Mouse (Mus musculus) heart, postnatal 14 days (tissue): ENCODE measurements around the gene Hus1. TPM values are rescaled to one million over a fixed set of nuclear protein-coding genes. Genes with fewer than 3 reads are reported as not detected.

Experiments
- DNase-seq, 2 experiments: peaks; one replicate each; pipeline ENCODE4 v3.0.0; 2021 to 2022
- intact Hi-C: fragments of 180-260 bp; cut with DNase I; formaldehyde crosslinking; loops from one replicate; pipeline ENCODE4 v1.15.1; 2025
- total RNA-seq, 2 experiments: library from RNA; stranded (reverse); gene quantifications; 2 replicates each; pipeline ENCODE4 v1.2.3; 2021

Gene Hus1
- total RNA-seq, 2 experiments from 2014 or later, result 10.8 to 12.1 TPM

GRCm38 (mm10) chr11:8986058-8986457 is 24.9 kb downstream of the Hus1 start:
- DNase-seq, result no peak
- intact Hi-C loops, result no loop called here

GRCm38 (mm10) chr11:8983237-8983861 is 27.6 kb downstream of the Hus1 start:
- intact Hi-C loops, result loop anchor here (1.0 to 2.0 kb wide), 2 partner anchors 143 to 153 kb away; no protein-coding TSS in a partner anchor
- peak; percentile 75 to 82 for DNase-seq

- intact Hi-C loops, result no loop called here
- no peak for DNase-seq
These were observed 32.8 kb downstream of the Hus1 start for GRCm38 (mm10) chr11:8978154-8978553.

- intact Hi-C loops, result no loop called here
- DNase-seq, result no peak
These were observed 37.8 kb downstream of the Hus1 start, which contains the start of gene Pkd1l1 for GRCm38 (mm10) chr11:8973166-8973565. Pkd1l1 (minus strand) TSS chr11:8973266.

GRCm38 (mm10) chr11:8972093-8972492 is 38.9 kb downstream of the Hus1 start:
- DNase-seq, result no peak
- intact Hi-C loops, result no loop called here

- DNase-seq, result no peak
- intact Hi-C loops, result no loop called here
These were observed 40.5 kb downstream of the Hus1 start for GRCm38 (mm10) chr11:8970509-8970908.

- intact Hi-C loops, result no loop called here
These were observed 42.9 kb downstream of the Hus1 start for GRCm38 (mm10) chr11:8968094-8968493.

GRCm38 (mm10) chr11:8958572-8958971 is 52.4 kb downstream of the Hus1 start:
- DNase-seq, result no peak
- intact Hi-C loops, result no loop called here

More at GRCm38 (mm10) chr11:8968094-8968493, 42.9 kb downstream of the Hus1 start:
- DNase-seq, result no peak

- DNase-seq, result no peak
- intact Hi-C loops, result no loop called here
These were observed 52.9 kb downstream of the Hus1 start for GRCm38 (mm10) chr11:8958108-8958507.

- intact Hi-C loops, result loop anchor here (2.0 kb wide), 1 partner anchor 420 kb away; no protein-coding TSS in a partner anchor
- DNase-seq, result peak in 1 of 2 experiments; percentile 5
These were observed 54.0 kb downstream of the Hus1 start for GRCm38 (mm10) chr11:8957023-8957422.

GRCm38 (mm10) chr11:8955678-8956077 is 55.3 kb downstream of the Hus1 start:
- intact Hi-C loops, result loop anchor here (2.0 kb wide), 1 partner anchor 419 kb away; no protein-coding TSS in a partner anchor
- DNase-seq, result peak; percentile 28 to 57

GRCm38 (mm10) chr11:8949765-8950430 is 61.1 kb downstream of the Hus1 start:
- no peak for DNase-seq
- intact Hi-C loops, result loop anchor here (5.0 kb wide), 2 partner anchors 88 to 523 kb away; no protein-coding TSS in a partner anchor

GRCm38 (mm10) chr11:8948871-8949270 is 62.1 kb downstream of the Hus1 start:
- no peak for DNase-seq
- intact Hi-C loops, result no loop called here

GRCm38 (mm10) chr11:8944114-8944513 is 66.9 kb downstream of the Hus1 start:
- intact Hi-C loops, result no loop called here

More at GRCm38 (mm10) chr11:8944114-8944513, 66.9 kb downstream of the Hus1 start:
- no peak for DNase-seq

Other genes starting within 250 kb of the Hus1 start
- gene Pkd1l1, start 37.9 kb downstream of the Hus1 start, total RNA-seq, result under 1 TPM; 0.05 TPM
- gene Gm11992, start 37.4 kb upstream of the Hus1 start, total RNA-seq, result 1 to 10 TPM; 1.1 TPM
- gene Sun3, start 37.8 kb upstream of the Hus1 start, total RNA-seq, result 1 to 10 TPM; 2.7 to 2.8 TPM
- 10 to 100 TPM in 1 of 2 experiments, 1 to 10 TPM in 1; 8.3 to 11.2 TPM for gene Upp1, start 106.9 kb upstream of the Hus1 start, total RNA-seq
- under 1 TPM in 1 of 2 experiments, not detected in 1; 0.02 TPM for gene Abca13, start 180.8 kb upstream of the Hus1 start, total RNA-seq